Mouse (Mus musculus) stomach, embryonic 15.5 days (tissue): ENCODE data around the gene Scrn1. TPM values are rescaled to one million over a fixed set of nuclear protein-coding genes. Genes with fewer than 3 reads are reported as not detected.

Experiments used
- ATAC-seq: fragments of 200-750 bp; cut with Nextera tagmentation; 2 replicates; pipeline ENCODE4 v1.8.0; 2017; ENCODE audit warnings: low read depth, moderate number of reproducible peaks, moderate TSS enrichment; ENCODE audit not compliant: insufficient read depth, low FRiP score
- H3K27ac ChIP-seq: fragments of 300-500 bp; sonication (generic); 2 replicates; pipeline ENCODE4 v1.5.1; 2015; ENCODE audit warnings: mild to moderate bottlenecking, inconsistent platforms
- H3K27me3 ChIP-seq: fragments of 300-500 bp; sonication (generic); replicated peaks from 2 replicates; pipeline ENCODE4 v1.6.1; 2015; ENCODE audit warnings: inconsistent platforms
- H3K36me3 ChIP-seq: fragments of 300-500 bp; sonication (generic); 2 replicates; pipeline ENCODE4 v1.6.1; 2015; ENCODE audit warnings: inconsistent platforms
- H3K4me1 ChIP-seq: fragments of 300-500 bp; sonication (generic); 2 replicates; pipeline ENCODE4 v1.6.1; 2015; ENCODE audit warnings: inconsistent platforms
- H3K4me2 ChIP-seq: fragments of 300-500 bp; sonication (generic); 2 replicates; pipeline ENCODE4 v1.6.1; 2015; ENCODE audit warnings: mild to moderate bottlenecking, inconsistent platforms
- H3K4me3 ChIP-seq: fragments of 300-500 bp; sonication (generic); replicated peaks from 2 replicates; pipeline ENCODE4 v1.5.1; 2015; ENCODE audit warnings: inconsistent platforms
- H3K9ac ChIP-seq: fragments of 300-500 bp; sonication (generic); 2 replicates; pipeline ENCODE4 v1.6.1; 2015; ENCODE audit warnings: inconsistent platforms
- H3K9me3 ChIP-seq: fragments of 300-500 bp; sonication (generic); 2 replicates; pipeline ENCODE4 v1.6.1; 2016; ENCODE audit warnings: inconsistent platforms
- WGBS: fragments of 180-500 bp; shearing (Covaris S2); methylation state at CpG from one replicate; pipeline ENCODE4 v1.1.7; 2015; 5-methylcytosine and 5-hydroxymethylcytosine counted together
- polyA plus RNA-seq: library from polyadenylated mRNA; unstranded; fragments of >200 nt; fragmentation: Nextera tagmentation; extraction: Ambion mirVana; gene quantifications from 2 replicates; pipeline ENCODE4 v1.2.1, GENCODE M21; 2015

The Scrn1 gene
- polyA plus RNA-seq: 8.5 and 9.1 TPM in 2 replicates

DNA sequence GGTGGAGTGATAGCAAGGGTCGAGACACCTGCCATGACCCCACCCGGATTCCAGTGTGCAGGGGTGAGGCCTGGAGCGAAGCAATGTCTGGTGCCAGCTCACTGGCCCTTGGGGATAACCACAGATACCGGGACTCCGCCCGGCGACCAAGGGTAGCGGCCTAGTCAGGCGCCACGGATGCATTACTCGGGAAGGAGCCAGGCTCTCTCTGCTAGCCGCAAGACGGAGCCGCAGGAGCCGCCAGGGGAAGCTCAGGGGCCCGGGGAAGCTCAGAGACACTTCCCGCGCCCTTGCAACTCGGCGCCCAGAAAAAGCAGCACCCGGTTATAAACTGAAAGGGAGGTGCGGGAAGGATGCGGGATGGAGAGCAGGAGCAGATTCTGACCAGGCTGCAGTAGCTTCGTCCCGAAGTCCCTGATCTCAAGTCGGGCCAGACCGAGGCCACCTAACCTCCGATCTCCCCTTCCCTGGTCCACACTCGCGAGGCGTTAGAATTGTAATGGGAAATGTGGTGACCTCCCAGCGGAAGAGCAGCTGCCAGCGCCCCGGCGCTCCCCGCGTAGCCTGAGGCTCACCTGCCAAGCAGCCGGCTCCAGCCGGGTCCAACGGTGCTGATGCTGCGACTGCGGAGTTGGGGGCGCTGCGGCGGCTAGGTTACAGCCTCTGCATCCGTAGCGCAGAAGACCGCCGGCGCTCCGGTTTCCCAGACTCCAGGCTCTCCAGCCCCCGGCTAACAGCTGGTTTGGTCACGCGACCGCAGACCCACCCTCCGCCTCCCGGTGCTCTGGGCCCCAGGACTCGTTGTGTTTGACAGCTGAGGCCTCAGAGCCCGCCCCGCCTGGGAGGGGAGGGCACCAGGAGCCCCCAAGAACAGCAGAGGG, at the start of gene Scrn1:
Scrn1 (minus strand) TSS at position 825 of the 881 bp plus-strand sequence.
- Histone ChIP-seq H3K4me2 (peak within 1 kb of the TSS; percentile 92), H3K9me3 (no peaks in the 10 kb centered on the region), H3K4me1 (no peaks in the 10 kb centered on the region), H3K9ac (peak within 1 kb of the TSS; percentile 17; the same call in 1 of the 2 replicates), H3K36me3 (no peaks in the 10 kb centered on the region), H3K4me3 (peak within 1 kb of the TSS; percentile 48), H3K27me3 (no peaks in the 10 kb centered on the region), H3K27ac (no peak within 1 kb of the TSS)
- WGBS: under 1% methylated on average over 60 of the region's 60 CpGs
- peak; percentile 82 for ATAC-seq

- H3K4me2 ChIP-seq: no peak overlapping the region
- H3K9ac ChIP-seq: no peak overlapping the region
- H3K9me3 ChIP-seq: no peaks in the 10 kb centered on the region
- H3K27me3 ChIP-seq: no peaks in the 10 kb centered on the region
- no peak for ATAC-seq
- no peaks in the 10 kb centered on the region for H3K36me3 ChIP-seq
- no peaks in the 10 kb centered on the region for H3K4me1 ChIP-seq
- H3K27ac ChIP-seq: no peak overlapping the region
- WGBS: 58% methylated on average over 4 of the region's 4 CpGs
- H3K4me3 ChIP-seq: no peak overlapping the region
Measured at GRCm38 (mm10) chr6:54606241-54606640, 40.0 kb upstream of the Scrn1 start.

DNA sequence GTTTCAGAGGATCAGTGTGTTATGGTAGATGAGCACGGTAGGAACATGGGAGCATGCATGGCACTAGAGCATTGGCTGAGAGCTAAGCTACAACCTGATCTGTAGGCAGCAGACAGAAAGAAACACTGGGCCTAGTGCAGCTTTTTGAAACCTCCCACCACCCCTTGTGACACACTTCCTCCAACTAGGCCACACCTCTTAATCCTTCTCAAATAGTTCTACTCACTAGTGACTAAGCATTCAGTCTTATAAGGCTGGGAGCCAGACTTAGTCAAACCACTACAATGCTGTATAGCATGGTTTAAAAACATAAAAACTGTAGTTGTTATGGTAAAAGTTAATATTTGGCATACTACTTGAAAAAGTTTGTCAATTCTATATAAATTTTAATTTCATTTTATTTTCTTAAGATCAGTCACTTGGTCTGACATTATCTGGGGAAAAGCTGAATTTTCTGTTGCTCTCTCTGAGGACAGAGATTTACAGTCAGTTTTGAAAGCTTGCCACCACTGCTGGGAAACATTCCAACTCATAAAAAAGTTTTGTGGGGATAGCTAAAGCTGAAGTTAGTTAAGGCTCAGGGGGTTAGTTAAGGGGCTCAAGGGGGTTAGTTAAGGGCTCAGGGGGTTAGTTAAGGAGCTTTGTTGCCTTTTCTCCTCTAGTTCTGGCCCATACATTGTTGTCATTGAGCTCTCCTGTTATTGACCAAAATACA, 37.9 kb upstream of the Scrn1 start:
- Histone ChIP-seq H3K9me3 (no peaks in the 10 kb centered on the region), H3K4me2 (no peak overlapping the region), H3K9ac (no peak overlapping the region), H3K27ac (no peak overlapping the region), H3K4me1 (no peaks in the 10 kb centered on the region), H3K36me3 (no peaks in the 10 kb centered on the region), H3K4me3 (no peak overlapping the region), H3K27me3 (no peaks in the 10 kb centered on the region)
- ATAC-seq: no peak
- 98% methylated on average over 1 of the region's 1 CpGs for WGBS

DNA sequence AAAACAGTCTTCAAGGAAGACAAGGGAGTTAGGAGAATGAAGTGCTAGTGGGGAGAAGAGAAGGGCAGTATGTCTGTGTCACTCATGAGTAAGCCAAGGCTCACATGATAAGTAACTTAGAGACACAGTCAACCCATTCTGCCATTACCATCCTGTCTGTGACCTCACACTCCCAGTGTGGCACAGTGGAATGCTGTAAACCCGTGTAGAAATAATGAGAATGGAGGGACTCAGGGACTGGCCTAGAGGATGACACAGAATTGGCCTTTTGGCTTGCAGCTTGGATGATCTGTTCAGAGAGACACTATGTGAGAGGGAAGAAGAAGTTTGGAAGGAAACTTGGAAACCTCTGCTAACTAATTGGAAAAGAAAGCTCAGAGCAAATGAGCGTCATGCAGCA, 36.6 kb upstream of the Scrn1 start:
- no peak overlapping the region for H3K27ac ChIP-seq
- no peaks in the 10 kb centered on the region for H3K4me1 ChIP-seq
- no peaks in the 10 kb centered on the region for H3K36me3 ChIP-seq
- H3K9me3 ChIP-seq: no peaks in the 10 kb centered on the region
- H3K4me3 ChIP-seq: no peak overlapping the region
- no peaks in the 10 kb centered on the region for H3K27me3 ChIP-seq
- no peak overlapping the region for H3K9ac ChIP-seq
- WGBS: 87% methylated on average over 2 of the region's 2 CpGs
- ATAC-seq: no peak
- no peak overlapping the region for H3K4me2 ChIP-seq

DNA sequence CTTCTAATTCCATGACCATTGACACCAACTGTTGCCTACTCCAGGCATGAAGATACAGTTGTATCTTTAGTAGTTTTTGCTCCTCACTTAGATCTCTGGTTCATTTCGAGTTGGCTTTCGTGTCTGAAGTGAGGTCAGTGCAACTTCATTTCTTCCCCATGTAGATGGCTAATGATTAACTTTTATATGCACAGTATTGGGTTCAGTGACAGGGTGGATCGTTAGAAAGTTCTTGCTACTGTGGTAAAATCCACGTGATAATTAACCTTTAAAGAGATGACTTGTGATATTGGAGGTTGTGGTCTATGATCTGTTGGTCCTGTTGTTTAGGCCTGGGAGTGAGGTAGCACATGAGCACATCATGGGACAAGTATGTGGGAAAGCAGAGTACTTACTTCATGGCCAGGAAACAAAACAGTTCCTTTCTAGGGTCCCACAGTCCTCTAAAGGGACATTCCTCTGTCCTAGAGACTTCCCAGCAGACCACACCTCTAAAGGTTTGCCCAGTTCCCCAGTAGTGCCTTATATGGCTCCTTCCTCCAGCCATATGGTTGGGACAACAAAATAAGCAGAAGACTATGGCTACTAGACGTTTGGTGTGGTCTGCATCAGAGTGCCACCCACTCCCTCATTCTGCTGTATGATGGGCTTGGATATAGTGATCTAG, 34.5 kb upstream of the Scrn1 start:
- 0 out of 2 replicates have a peak, but pooled peaks cover 2% of the 10 kb centered on the region for H3K4me1 ChIP-seq
- no peaks in the 10 kb centered on the region for H3K27me3 ChIP-seq
- H3K4me2 ChIP-seq: no peak overlapping the region
- WGBS: 64% methylated on average over 5 of the region's 5 CpGs
- no peaks in the 10 kb centered on the region for H3K9me3 ChIP-seq
- no peak overlapping the region for H3K4me3 ChIP-seq
- peak; percentile 65; the same call in 1 of the 2 replicates for ATAC-seq
- no peak overlapping the region for H3K9ac ChIP-seq
- no peak overlapping the region for H3K27ac ChIP-seq
- no peaks in the 10 kb centered on the region for H3K36me3 ChIP-seq

DNA sequence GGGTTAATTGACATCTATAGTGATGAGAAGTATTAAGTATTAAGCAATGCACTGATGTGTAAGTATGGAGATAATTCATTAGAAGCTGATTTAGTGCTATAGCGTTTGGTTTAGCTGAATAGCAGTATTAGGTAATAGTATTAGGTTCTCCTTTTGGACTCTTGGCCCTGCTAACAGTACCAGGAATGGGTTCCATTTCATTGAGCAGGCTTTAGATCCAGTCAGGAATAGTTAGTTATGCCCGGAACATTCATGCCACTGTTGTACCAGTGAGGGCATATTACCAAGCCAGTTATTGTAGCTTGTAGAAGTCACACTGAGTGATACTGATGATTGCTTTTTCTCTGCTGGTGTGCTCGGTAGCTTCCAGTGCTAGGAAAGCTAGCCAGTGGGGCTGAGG, 31.4 kb upstream of the Scrn1 start:
- H3K9ac ChIP-seq: no peak overlapping the region
- no peaks in the 10 kb centered on the region for H3K27me3 ChIP-seq
- 85% methylated on average over 3 of the region's 3 CpGs for WGBS
- no peak overlapping the region for H3K4me3 ChIP-seq
- ATAC-seq: no peak
- H3K9me3 ChIP-seq: no peaks in the 10 kb centered on the region
- H3K4me1 ChIP-seq: 0 out of 2 replicates have a peak, but pooled peaks cover 2% of the 10 kb centered on the region
- H3K4me2 ChIP-seq: no peak overlapping the region
- H3K27ac ChIP-seq: no peak overlapping the region
- H3K36me3 ChIP-seq: no peaks in the 10 kb centered on the region

GRCm38 (mm10) chr6:54597208-54597607, 30.9 kb upstream of the Scrn1 start, which contains the start of gene Fkbp14:
Gene Fkbp14 (minus strand): TSS chr6:54597308.
- peak within 1 kb of the TSS; percentile 80 for H3K4me2 ChIP-seq
- 0 out of 2 replicates have a peak, but pooled peaks cover 2% of the 10 kb centered on the region for H3K4me1 ChIP-seq
- no peaks in the 10 kb centered on the region for H3K36me3 ChIP-seq
- H3K27me3 ChIP-seq: no peaks in the 10 kb centered on the region
- H3K9me3 ChIP-seq: no peaks in the 10 kb centered on the region
- no peak within 1 kb of the TSS for H3K27ac ChIP-seq
- no peak within 1 kb of the TSS for H3K9ac ChIP-seq
- ATAC-seq: no peak
- peak within 1 kb of the TSS; percentile 65; the same call in 1 of the 2 replicates for H3K4me3 ChIP-seq
- 83% methylated on average over 4 of the region's 4 CpGs for WGBS

DNA sequence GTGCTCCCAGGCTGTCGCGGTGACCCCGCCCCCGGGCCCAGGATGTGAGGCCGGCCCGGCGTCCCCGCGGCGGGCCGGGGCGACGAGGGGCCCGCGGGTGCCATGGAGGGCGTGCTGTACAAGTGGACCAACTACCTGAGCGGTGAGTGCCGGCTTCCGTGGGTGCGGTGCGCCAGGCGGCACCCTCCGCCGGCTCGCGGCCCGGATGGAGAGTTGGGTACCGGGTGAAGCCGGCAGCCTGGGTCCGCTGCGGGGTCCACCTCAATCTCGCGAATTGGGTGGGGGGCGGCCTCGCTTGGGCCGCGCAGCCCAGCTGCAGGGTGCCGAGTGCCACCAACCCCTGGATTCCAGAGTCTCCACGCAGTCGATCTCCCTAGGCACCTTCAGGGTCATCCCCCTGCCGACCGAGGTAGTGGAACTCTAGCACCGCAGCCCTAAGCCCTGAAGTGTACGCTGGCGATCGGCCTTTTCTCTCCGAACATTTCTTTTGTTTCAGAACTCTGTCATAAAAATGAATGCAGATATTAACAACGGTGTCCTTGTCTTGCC, 29.1 kb upstream of the Scrn1 start:
- Histone ChIP-seq H3K9ac (peak overlapping the region; percentile 56), H3K27ac (peak overlapping the region; percentile 78), H3K4me3 (peak overlapping the region; percentile 65), H3K36me3 (no peaks in the 10 kb centered on the region), H3K27me3 (no peaks in the 10 kb centered on the region), H3K4me1 (peaks cover 6% of the 10 kb centered on the region; the same call in 1 of the 2 replicates), H3K9me3 (no peaks in the 10 kb centered on the region), H3K4me2 (peak overlapping the region; percentile 80)
- WGBS: under 1% methylated on average over 39 of the region's 48 CpGs
- no peak; the same call in 1 of the 2 replicates for ATAC-seq

DNA sequence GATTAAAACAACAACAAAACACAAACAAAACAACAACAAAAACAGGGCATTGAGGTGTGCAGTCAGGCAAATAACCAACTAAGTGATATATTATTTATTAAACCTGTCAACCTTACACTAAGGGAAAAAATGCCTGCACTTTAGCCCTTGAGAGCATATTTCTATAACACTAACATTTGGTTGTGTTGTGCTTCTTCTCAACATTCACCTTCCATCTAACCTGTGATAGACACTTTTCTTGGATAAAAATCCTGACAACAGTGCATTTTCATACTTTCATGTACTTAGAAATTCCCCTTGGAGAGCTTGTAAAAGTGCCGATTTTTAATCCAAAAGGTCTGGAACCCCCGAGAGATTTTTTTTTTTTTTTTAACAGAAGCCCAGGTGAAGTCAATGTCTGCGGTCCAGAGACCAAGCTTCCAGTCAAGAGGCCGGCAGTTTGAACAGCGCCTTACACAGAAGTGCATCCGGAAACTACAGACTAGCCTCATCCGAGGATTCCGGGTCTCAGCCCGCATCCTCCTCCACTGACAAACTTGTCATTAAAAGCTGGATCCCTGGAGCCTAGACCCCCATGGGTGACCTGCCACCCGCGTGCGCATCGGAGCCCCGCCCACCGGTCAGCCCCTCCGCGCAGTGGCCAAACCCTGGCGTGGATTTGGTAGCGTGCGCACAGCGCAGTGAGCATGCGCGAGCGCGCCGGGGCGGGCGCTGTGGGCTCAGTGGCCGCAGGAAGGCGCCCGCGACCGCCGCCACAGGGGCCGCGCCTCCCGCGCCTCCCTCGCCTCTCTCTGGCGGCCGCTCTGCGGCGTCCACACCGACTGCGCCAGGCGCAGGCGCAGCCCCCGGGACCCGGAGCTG, 28.4 kb upstream of the Scrn1 start, which contains the start of gene Plekha8:
Plekha8 (plus strand) TSS at position 643 of the 861 bp plus-strand sequence.
- ATAC-seq: peak; percentile 92
- Histone ChIP-seq H3K9me3 (no peaks in the 10 kb centered on the region), H3K27ac (peak within 1 kb of the TSS; percentile 78), H3K4me2 (peak within 1 kb of the TSS; percentile 80), H3K36me3 (no peaks in the 10 kb centered on the region), H3K27me3 (no peaks in the 10 kb centered on the region), H3K9ac (peak within 1 kb of the TSS; percentile 56), H3K4me3 (peak within 1 kb of the TSS; percentile 65), H3K4me1 (peaks cover 6% of the 10 kb centered on the region; the same call in 1 of the 2 replicates)
- WGBS: under 1% methylated on average over 49 of the region's 49 CpGs

- Histone ChIP-seq H3K36me3 (no peaks in the 10 kb centered on the region), H3K27me3 (no peaks in the 10 kb centered on the region), H3K9ac (no peak overlapping the region), H3K4me3 (peak overlapping the region; percentile 61), H3K4me2 (peak overlapping the region; percentile 80), H3K4me1 (peaks cover 6% of the 10 kb centered on the region; the same call in 1 of the 2 replicates), H3K9me3 (no peaks in the 10 kb centered on the region), H3K27ac (no peak overlapping the region)
- WGBS: 48% methylated on average over 8 of the region's 8 CpGs
- ATAC-seq: no peak
Measured at GRCm38 (mm10) chr6:54593766-54594468, 27.6 kb upstream of the Scrn1 start.
